Mouse (Mus musculus): ENCODE measurements at regions not wholly inside any gene's neighbourhood (a gene's known extent, or its start where the extent isn't known, plus 50 kb on each side); places are given as distances from the start of the nearest gene placed in this dataset.

GRCm38 (mm10) chr5:118841210-118842016, 280.9 kb downstream of the Med13l start:
- Histone ChIP-seq H3K4me3 (ENCODE audit: low read length) (no peak overlapping the region), H3K9me3 (replicated peaks; ENCODE audit: control insufficient read depth, low read length) (no peaks in the 10 kb centered on the region), H3K9ac (ENCODE audit: low read length) (no peak overlapping the region), H3K27me3 (ENCODE audit: control insufficient read depth, insufficient read depth, low read length) (no peaks in the 10 kb centered on the region), H3K4me2 (ENCODE audit: low read depth, low read length) (no peak overlapping the region), H3K4me1 (ENCODE audit: control insufficient read depth, insufficient read depth, low read length) (no peaks in the 10 kb centered on the region), H3K36me3 (ENCODE audit: control insufficient read depth, insufficient read depth) (no peaks in the 10 kb centered on the region), H3K27ac (ENCODE audit: low read length) (no peak overlapping the region)
- 62% methylated on average over 21 of the region's 21 CpGs for WGBS
- ATAC-seq (replicated peaks; ENCODE audit: extremely low read depth, insufficient read depth, low FRiP score), result no peak

GRCm38 (mm10) chr5:118842017-118842396, 281.5 kb downstream of the Med13l start:
- H3K27me3 ChIP-seq (ENCODE audit: control insufficient read depth, insufficient read depth, low read length), result no peaks in the 10 kb centered on the region
- no peaks in the 10 kb centered on the region for H3K4me1 ChIP-seq (ENCODE audit: control insufficient read depth, insufficient read depth, low read length)
- H3K4me2 ChIP-seq (ENCODE audit: low read depth, low read length), result no peak overlapping the region
- 40% methylated on average over 10 of the region's 10 CpGs for WGBS
- H3K27ac ChIP-seq (ENCODE audit: low read length), result no peak overlapping the region
- H3K9me3 ChIP-seq (replicated peaks; ENCODE audit: control insufficient read depth, low read length), result no peaks in the 10 kb centered on the region
- H3K9ac ChIP-seq (ENCODE audit: low read length), result no peak overlapping the region
- no peak; the same call in 1 of the 2 replicates for ATAC-seq (replicated peaks; ENCODE audit: extremely low read depth, insufficient read depth, low FRiP score)
- no peaks in the 10 kb centered on the region for H3K36me3 ChIP-seq (ENCODE audit: control insufficient read depth, insufficient read depth)
- H3K4me3 ChIP-seq (ENCODE audit: low read length), result no peak overlapping the region

GRCm38 (mm10) chr5:118857001-118857400, 296.5 kb downstream of the Med13l start:
- H3K4me2 ChIP-seq (ENCODE audit: low read depth, low read length), result no peak overlapping the region
- no peaks in the 10 kb centered on the region for H3K36me3 ChIP-seq (ENCODE audit: control insufficient read depth, insufficient read depth)
- H3K9ac ChIP-seq (ENCODE audit: low read length), result no peak overlapping the region
- WGBS, result 38% methylated on average over 12 of the region's 12 CpGs
- H3K9me3 ChIP-seq (replicated peaks; ENCODE audit: control insufficient read depth, low read length), result no peaks in the 10 kb centered on the region
- no peak for ATAC-seq (replicated peaks; ENCODE audit: extremely low read depth, insufficient read depth, low FRiP score)
- no peaks in the 10 kb centered on the region for H3K4me1 ChIP-seq (ENCODE audit: control insufficient read depth, insufficient read depth, low read length)
- H3K27me3 ChIP-seq (ENCODE audit: control insufficient read depth, insufficient read depth, low read length), result 0 out of 2 replicates have a peak, but pooled peaks cover 3% of the 10 kb centered on the region
- no peak overlapping the region for H3K4me3 ChIP-seq (ENCODE audit: low read length)
- no peak overlapping the region for H3K27ac ChIP-seq (ENCODE audit: low read length)

- WGBS, result 80% methylated on average over 13 of the region's 13 CpGs
- no peaks in the 10 kb centered on the region for H3K4me1 ChIP-seq (ENCODE audit: control insufficient read depth, insufficient read depth, low read length)
- ATAC-seq (replicated peaks; ENCODE audit: extremely low read depth, insufficient read depth, low FRiP score), result no peak
These were observed 300.8 kb downstream of the Med13l start for GRCm38 (mm10) chr5:118861143-118861847.

GRCm38 (mm10) chr5:118867511-118867910, 307.0 kb downstream of the Med13l start:
- Histone ChIP-seq H3K4me3 (ENCODE audit: low read length) (no peak overlapping the region), H3K4me2 (ENCODE audit: low read depth, low read length) (no peak overlapping the region), H3K27ac (ENCODE audit: low read length) (no peak overlapping the region), H3K9me3 (replicated peaks; ENCODE audit: control insufficient read depth, low read length) (peaks cover 17% of the 10 kb centered on the region), H3K27me3 (ENCODE audit: control insufficient read depth, insufficient read depth, low read length) (0 out of 2 replicates have a peak, but pooled peaks cover 2% of the 10 kb centered on the region), H3K4me1 (ENCODE audit: control insufficient read depth, insufficient read depth, low read length) (no peaks in the 10 kb centered on the region), H3K36me3 (ENCODE audit: control insufficient read depth, insufficient read depth) (no peaks in the 10 kb centered on the region), H3K9ac (ENCODE audit: low read length) (no peak overlapping the region)
- ATAC-seq (replicated peaks; ENCODE audit: extremely low read depth, insufficient read depth, low FRiP score), result no peak
- 68% methylated on average over 5 of the region's 5 CpGs for WGBS

More at GRCm38 (mm10) chr5:118861143-118861847, 300.8 kb downstream of the Med13l start:
- Histone ChIP-seq H3K27me3 (ENCODE audit: control insufficient read depth, insufficient read depth, low read length) (0 out of 2 replicates have a peak, but pooled peaks cover 3% of the 10 kb centered on the region), H3K36me3 (ENCODE audit: control insufficient read depth, insufficient read depth) (no peaks in the 10 kb centered on the region), H3K27ac (ENCODE audit: low read length) (no peak overlapping the region), H3K9ac (ENCODE audit: low read length) (no peak overlapping the region), H3K4me3 (ENCODE audit: low read length) (no peak overlapping the region), H3K4me2 (ENCODE audit: low read depth, low read length) (no peak overlapping the region), H3K9me3 (replicated peaks; ENCODE audit: control insufficient read depth, low read length) (peaks cover 11% of the 10 kb centered on the region)

- no peak for ATAC-seq (replicated peaks; ENCODE audit: extremely low read depth, insufficient read depth, low FRiP score)
- WGBS, result 71% methylated on average over 9 of the region's 9 CpGs
- Histone ChIP-seq H3K4me2 (ENCODE audit: low read depth, low read length) (no peak overlapping the region), H3K4me1 (ENCODE audit: control insufficient read depth, insufficient read depth, low read length) (no peaks in the 10 kb centered on the region), H3K9me3 (replicated peaks; ENCODE audit: control insufficient read depth, low read length) (peaks cover 13% of the 10 kb centered on the region), H3K4me3 (ENCODE audit: low read length) (no peak overlapping the region), H3K27ac (ENCODE audit: low read length) (no peak overlapping the region), H3K27me3 (ENCODE audit: control insufficient read depth, insufficient read depth, low read length) (peaks cover 7% of the 10 kb centered on the region; the same call in 1 of the 2 replicates), H3K9ac (ENCODE audit: low read length) (no peak overlapping the region), H3K36me3 (ENCODE audit: control insufficient read depth, insufficient read depth) (no peaks in the 10 kb centered on the region)
These were observed 308.9 kb downstream of the Med13l start for GRCm38 (mm10) chr5:118869330-118869729.

- Histone ChIP-seq H3K4me1 (ENCODE audit: control insufficient read depth, insufficient read depth, low read length) (no peaks in the 10 kb centered on the region), H3K4me3 (ENCODE audit: low read length) (no peak overlapping the region), H3K9me3 (replicated peaks; ENCODE audit: control insufficient read depth, low read length) (no peaks in the 10 kb centered on the region), H3K36me3 (ENCODE audit: control insufficient read depth, insufficient read depth) (no peaks in the 10 kb centered on the region), H3K4me2 (ENCODE audit: low read depth, low read length) (no peak overlapping the region), H3K9ac (ENCODE audit: low read length) (no peak overlapping the region), H3K27ac (ENCODE audit: low read length) (no peak overlapping the region), H3K27me3 (ENCODE audit: control insufficient read depth, insufficient read depth, low read length) (peaks cover 39% of the 10 kb centered on the region)
- no peak for ATAC-seq (replicated peaks; ENCODE audit: extremely low read depth, insufficient read depth, low FRiP score)
- WGBS, result 53% methylated on average over 7 of the region's 7 CpGs
These were observed 313.4 kb downstream of the Med13l start for GRCm38 (mm10) chr5:118873871-118874270.

GRCm38 (mm10) chr5:118875096-118875637, 314.7 kb downstream of the Med13l start:
- no peak overlapping the region for H3K4me2 ChIP-seq (ENCODE audit: low read depth, low read length)
- 48% methylated on average over 10 of the region's 10 CpGs for WGBS
- ATAC-seq (replicated peaks; ENCODE audit: extremely low read depth, insufficient read depth, low FRiP score), result no peak
- peaks cover 43% of the 10 kb centered on the region for H3K27me3 ChIP-seq (ENCODE audit: control insufficient read depth, insufficient read depth, low read length)
- no peaks in the 10 kb centered on the region for H3K4me1 ChIP-seq (ENCODE audit: control insufficient read depth, insufficient read depth, low read length)
- no peak overlapping the region for H3K27ac ChIP-seq (ENCODE audit: low read length)
- no peaks in the 10 kb centered on the region for H3K36me3 ChIP-seq (ENCODE audit: control insufficient read depth, insufficient read depth)
- H3K4me3 ChIP-seq (ENCODE audit: low read length), result no peak overlapping the region
- H3K9ac ChIP-seq (ENCODE audit: low read length), result no peak overlapping the region
- no peaks in the 10 kb centered on the region for H3K9me3 ChIP-seq (replicated peaks; ENCODE audit: control insufficient read depth, low read length)

All from heart, embryonic 16.5 days (tissue).